Mouse (Mus musculus) kidney, adult 2 months (tissue): Measurements from ENCODE around the gene Kcnc2.

ENCODE experiments used
- CTCF ChIP-seq: fragments of 200-500 bp; conservative IDR thresholded peaks from 2 replicates; pipeline ENCODE4 v1.5.1; 2011; ENCODE audit warnings: low read depth, mild to moderate bottlenecking, control low read depth, low read length, moderate library complexity, mixed read lengths; ENCODE audit not compliant: insufficient read depth, insufficient read length
- POLR2A ChIP-seq: fragments of 200-500 bp; IDR thresholded peaks from one replicate; pipeline ENCODE4 v1.6.1; 2011; ENCODE audit warnings: low read depth, low read length, control low read depth

GRCm38 (mm10) chr10:112409525-112409924 is 138.6 kb downstream of the Kcnc2 start:
- TF ChIP-seq POLR2A (no peak), CTCF (no peak)
